Mouse (Mus musculus): ENCODE data around the gene Slpi. TPM values are rescaled to one million over a fixed set of nuclear protein-coding genes. Genes with fewer than 3 reads are reported as not detected.
A peak's percentile ranks its signal among the peaks of the same experiment; 100 is the strongest.

The Slpi gene
- not detected in 2 replicates for total RNA-seq (2014; rRNA removed)
- polyA plus RNA-seq (2015; fragmentation: Nextera tagmentation; extraction: Ambion mirVana), result 0.71 and 0.77 TPM in 2 replicates

DNA sequence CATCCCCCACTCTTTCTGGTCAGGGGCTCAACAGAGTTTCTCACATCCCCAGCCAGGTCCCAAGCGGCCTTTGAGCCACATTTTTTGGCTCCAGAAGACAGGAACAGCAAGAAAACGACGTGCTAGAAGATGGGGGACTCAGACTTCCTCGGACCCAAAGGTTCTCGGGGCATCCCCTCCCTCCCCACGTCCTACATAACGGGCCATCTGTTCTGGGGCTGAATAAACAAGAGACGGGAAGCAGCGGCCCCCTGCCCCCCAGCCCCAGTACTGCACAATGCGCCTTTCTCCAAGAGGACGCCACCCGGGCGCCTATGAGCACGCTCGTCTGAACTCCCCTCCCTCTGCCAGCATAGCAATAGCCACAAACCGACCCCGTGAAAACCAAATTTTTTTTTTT lies at the start of gene Slpi:
Gene Slpi (minus strand): TSS at position 76 of the 400 bp plus-strand sequence.
- no peak for TF ChIP-seq CTCF (IDR thresholded peaks at IDR 0.05; ENCODE audit: low read depth)

GRCm38 (mm10) chr2:164438257-164438656 lies 49.4 kb upstream of the Slpi start:
- 76% methylated on average over 8 of the region's 8 CpGs for WGBS
- Histone ChIP-seq H3K36me3 (ENCODE audit: insufficient read depth) (no peaks in the 10 kb centered on the region), H3K9ac (no peak overlapping the region), H3K27me3 (ENCODE audit: insufficient read depth, low read length) (peaks cover 11% of the 10 kb centered on the region), H3K27ac (ENCODE audit: low read depth, low read length) (no peak overlapping the region), H3K4me2 (ENCODE audit: low read depth) (no peak overlapping the region), H3K4me1 (ENCODE audit: insufficient read depth) (no peaks in the 10 kb centered on the region; the same call in 1 of the 2 replicates), H3K9me3 (ENCODE audit: low read length) (no peaks in the 10 kb centered on the region), H3K4me3 (ENCODE audit: low read depth, low read length) (no peak overlapping the region)
- ATAC-seq (no peak), DNase-seq (no peak)
- TF ChIP-seq CTCF (IDR thresholded peaks at IDR 0.05; ENCODE audit: low read depth), result no peak

More for the DNA sequence above, at the start of gene Slpi:
- Histone ChIP-seq H3K36me3 (ENCODE audit: insufficient read depth) (no peaks in the 10 kb centered on the region), H3K4me2 (ENCODE audit: low read depth) (peak within 1 kb of the TSS; percentile 63), H3K9me3 (ENCODE audit: low read length) (no peaks in the 10 kb centered on the region), H3K9ac (peak within 1 kb of the TSS; percentile 69), H3K4me3 (ENCODE audit: low read depth, low read length) (peak within 1 kb of the TSS; percentile 52), H3K27ac (ENCODE audit: low read depth, low read length) (peak within 1 kb of the TSS; percentile 66), H3K27me3 (ENCODE audit: insufficient read depth, low read length) (no peaks in the 10 kb centered on the region), H3K4me1 (ENCODE audit: insufficient read depth) (no peaks in the 10 kb centered on the region)
- peak; percentile 76 for ATAC-seq
- WGBS, result 3% methylated on average over 17 of the region's 17 CpGs
- no peak for DNase-seq

DNA sequence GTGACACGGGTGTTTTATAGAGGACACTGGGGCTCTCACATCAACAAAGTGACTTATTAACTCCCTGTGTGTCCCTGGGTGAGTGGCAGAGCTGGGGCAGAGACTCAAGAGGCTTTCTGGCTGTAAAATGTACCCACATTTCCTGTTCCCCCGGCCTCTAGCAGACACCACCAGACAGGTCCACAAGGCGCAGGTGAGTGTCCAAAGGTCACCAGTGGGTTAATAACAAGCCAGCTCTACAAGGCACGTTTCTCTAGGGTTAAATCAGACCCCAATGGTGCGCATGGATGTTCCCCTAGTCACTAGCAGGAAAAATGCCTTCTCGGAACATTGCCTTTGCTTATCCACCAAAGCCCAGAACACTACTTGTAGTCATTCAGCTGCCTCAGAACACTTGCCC lies 48.8 kb upstream of the Slpi start:
- 78% methylated on average over 6 of the region's 6 CpGs for WGBS
- no peak for TF ChIP-seq CTCF (IDR thresholded peaks at IDR 0.05; ENCODE audit: low read depth)
- no peak for DNase-seq
- Histone ChIP-seq H3K27me3 (ENCODE audit: insufficient read depth, low read length) (peaks cover 9% of the 10 kb centered on the region), H3K36me3 (ENCODE audit: insufficient read depth) (no peaks in the 10 kb centered on the region), H3K4me2 (ENCODE audit: low read depth) (no peak overlapping the region), H3K9ac (no peak overlapping the region), H3K9me3 (ENCODE audit: low read length) (no peaks in the 10 kb centered on the region), H3K27ac (ENCODE audit: low read depth, low read length) (no peak overlapping the region), H3K4me1 (ENCODE audit: insufficient read depth) (no peaks in the 10 kb centered on the region; the same call in 1 of the 2 replicates), H3K4me3 (ENCODE audit: low read depth, low read length) (no peak overlapping the region)
- no peak for ATAC-seq

DNA sequence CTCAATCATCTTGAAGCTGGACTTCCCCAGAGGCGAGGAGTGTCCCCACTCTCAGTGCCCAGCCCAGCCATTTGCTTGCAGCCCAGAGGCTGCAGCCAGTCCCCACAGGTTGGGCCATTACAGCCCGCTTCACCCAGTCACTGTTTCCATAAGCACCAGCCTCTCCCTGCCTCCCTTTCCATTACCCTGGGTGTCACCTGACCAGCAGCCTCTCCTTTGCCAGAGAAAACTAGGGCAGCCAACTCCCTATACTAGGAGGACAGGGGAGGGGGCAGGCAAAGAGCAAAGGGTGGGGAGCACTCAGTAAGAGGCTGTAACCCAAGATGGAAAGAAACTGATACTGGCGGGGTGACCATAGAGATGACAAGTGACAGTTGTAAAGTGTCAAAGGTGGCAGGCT lies 48.1 kb upstream of the Slpi start:
- DNase-seq (no peak), ATAC-seq (0 out of 2 replicates have a peak, but pooled peaks have one; percentile 12)
- no peak for TF ChIP-seq CTCF (IDR thresholded peaks at IDR 0.05; ENCODE audit: low read depth)
- WGBS, result 54% methylated on average over 3 of the region's 3 CpGs
- Histone ChIP-seq H3K4me1 (ENCODE audit: insufficient read depth) (no peaks in the 10 kb centered on the region), H3K27me3 (ENCODE audit: insufficient read depth, low read length) (peaks cover 5% of the 10 kb centered on the region; the same call in 1 of the 2 replicates), H3K4me3 (ENCODE audit: low read depth, low read length) (no peak overlapping the region), H3K27ac (ENCODE audit: low read depth, low read length) (no peak overlapping the region), H3K36me3 (ENCODE audit: insufficient read depth) (no peaks in the 10 kb centered on the region), H3K9ac (no peak overlapping the region), H3K9me3 (ENCODE audit: low read length) (no peaks in the 10 kb centered on the region), H3K4me2 (ENCODE audit: low read depth) (no peak overlapping the region)

GRCm38 (mm10) chr2:164436215-164436913 lies 47.5 kb upstream of the Slpi start:
- DNase-seq (no peak), ATAC-seq (peak; percentile 64)
- H3K4me2 ChIP-seq (ENCODE audit: low read depth), result no peak overlapping the region
- H3K27ac ChIP-seq (ENCODE audit: low read depth, low read length), result no peak overlapping the region
- WGBS, result 22% methylated on average over 8 of the region's 8 CpGs
- H3K36me3 ChIP-seq (ENCODE audit: insufficient read depth), result no peaks in the 10 kb centered on the region
- H3K27me3 ChIP-seq (ENCODE audit: insufficient read depth, low read length), result 0 out of 2 replicates have a peak, but pooled peaks cover 2% of the 10 kb centered on the region
- H3K9ac ChIP-seq, result no peak overlapping the region
- no peaks in the 10 kb centered on the region for H3K4me1 ChIP-seq (ENCODE audit: insufficient read depth)
- no peak for TF ChIP-seq CTCF (IDR thresholded peaks at IDR 0.05; ENCODE audit: low read depth)
- H3K9me3 ChIP-seq (ENCODE audit: low read length), result no peaks in the 10 kb centered on the region
- H3K4me3 ChIP-seq (ENCODE audit: low read depth, low read length), result no peak overlapping the region

GRCm38 (mm10) chr2:164435216-164436090 lies 46.6 kb upstream of the Slpi start:
- TF ChIP-seq CTCF (IDR thresholded peaks at IDR 0.05; ENCODE audit: low read depth), result no peak
- Histone ChIP-seq H3K4me2 (ENCODE audit: low read depth) (no peak overlapping the region), H3K4me1 (ENCODE audit: insufficient read depth) (no peaks in the 10 kb centered on the region), H3K36me3 (ENCODE audit: insufficient read depth) (no peaks in the 10 kb centered on the region), H3K9me3 (ENCODE audit: low read length) (no peaks in the 10 kb centered on the region), H3K9ac (no peak overlapping the region), H3K4me3 (ENCODE audit: low read depth, low read length) (no peak overlapping the region), H3K27me3 (ENCODE audit: insufficient read depth, low read length) (no peaks in the 10 kb centered on the region), H3K27ac (ENCODE audit: low read depth, low read length) (no peak overlapping the region)
- WGBS, result 60% methylated on average over 5 of the region's 5 CpGs
- ATAC-seq (no peak), DNase-seq (no peak)

DNA sequence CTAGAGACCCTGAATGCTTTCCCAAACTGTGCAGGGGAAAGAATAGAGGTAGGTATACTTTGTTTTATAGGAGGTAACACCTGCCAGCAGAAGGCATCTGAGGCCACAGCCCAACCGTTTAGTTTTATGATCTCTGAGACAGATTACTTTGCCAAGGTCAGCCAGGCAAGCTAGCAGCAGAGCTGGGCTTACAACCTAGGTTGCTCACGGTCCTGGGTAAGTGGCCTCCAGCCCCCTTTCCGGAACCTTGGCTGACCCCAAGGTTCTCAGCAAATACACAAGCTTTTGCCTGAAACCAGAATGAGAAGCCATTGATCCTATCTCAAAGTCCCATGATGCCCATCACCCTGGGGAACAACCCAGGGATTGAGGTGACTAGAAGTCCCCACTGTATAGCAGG lies 45.8 kb upstream of the Slpi start:
- no peak overlapping the region for H3K9ac ChIP-seq
- H3K4me1 ChIP-seq (ENCODE audit: insufficient read depth), result no peaks in the 10 kb centered on the region
- no peak for TF ChIP-seq CTCF (IDR thresholded peaks at IDR 0.05; ENCODE audit: low read depth)
- DNase-seq (no peak), ATAC-seq (no peak)
- H3K4me2 ChIP-seq (ENCODE audit: low read depth), result no peak overlapping the region
- H3K27ac ChIP-seq (ENCODE audit: low read depth, low read length), result no peak overlapping the region
- H3K4me3 ChIP-seq (ENCODE audit: low read depth, low read length), result no peak overlapping the region
- H3K9me3 ChIP-seq (ENCODE audit: low read length), result no peaks in the 10 kb centered on the region
- no peaks in the 10 kb centered on the region for H3K27me3 ChIP-seq (ENCODE audit: insufficient read depth, low read length)
- WGBS, result 86% methylated on average over 3 of the region's 3 CpGs
- no peaks in the 10 kb centered on the region for H3K36me3 ChIP-seq (ENCODE audit: insufficient read depth)

Measured in forebrain, postnatal 0 days (tissue).